Mouse (Mus musculus): ENCODE results near the gene Vgf. TPM values are rescaled to one million over a fixed set of nuclear protein-coding genes. Genes with fewer than 3 reads are reported as not detected.
A peak's percentile ranks its signal among the peaks of the same experiment; 100 is the strongest.

Gene Vgf
- polyA plus RNA-seq, 1 experiment = 0.28 TPM

DNA sequence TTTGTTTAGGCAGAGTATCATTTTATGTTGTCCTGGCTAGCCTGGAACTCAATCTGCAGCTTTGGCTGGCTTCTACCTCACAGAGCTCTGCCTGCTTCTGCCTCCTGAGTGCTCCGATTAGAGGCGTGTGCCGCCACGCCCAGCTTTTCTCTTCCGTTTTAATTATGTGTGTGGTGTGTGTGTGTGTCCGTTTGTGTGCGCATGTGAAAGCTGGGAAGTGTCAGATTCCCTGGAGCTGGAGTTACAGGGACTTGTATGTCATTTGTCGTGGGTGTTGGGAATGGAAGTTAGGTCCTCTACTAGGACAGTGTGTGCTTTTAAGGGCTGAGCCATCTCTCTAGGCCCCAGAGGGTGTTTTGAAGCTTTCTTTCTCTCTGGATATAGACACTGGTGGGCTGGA is 46.9 kb downstream of the Vgf start:
- peaks cover 33% of the 10 kb centered on the region for H3K79me3 ChIP-seq (ENCODE audit: low read depth)
- TF ChIP-seq CTCF (IDR thresholded peaks at IDR 0.05; ENCODE audit: control insufficient read depth, insufficient read depth, insufficient read length) = no peak
- no peak for TF ChIP-seq MYOG (IDR thresholded peaks at IDR 0.05; ENCODE audit: control insufficient read depth, extremely low read depth, insufficient read length)
- TF ChIP-seq CEBPB (IDR thresholded peaks at IDR 0.05; ENCODE audit: low read depth) = no peak
- TF ChIP-seq MYOD1 (IDR thresholded peaks at IDR 0.05; ENCODE audit: control insufficient read depth, insufficient read length, low read depth) = no peak
- no peak for TF ChIP-seq MAX (IDR thresholded peaks at IDR 0.05)
- no peak for TF ChIP-seq FOSL1 (IDR thresholded peaks at IDR 0.05; ENCODE audit: insufficient read depth, low read length, poor library complexity, severe bottlenecking)
- TF ChIP-seq USF1 (IDR thresholded peaks at IDR 0.05; ENCODE audit: low read depth) = no peak
- peaks cover 23% of the 10 kb centered on the region for H3K36me3 ChIP-seq (ENCODE audit: control insufficient read depth, insufficient read depth)
- peaks cover 39% of the 10 kb centered on the region for H3K79me2 ChIP-seq (ENCODE audit: control insufficient read depth, insufficient read depth)
- no peak overlapping the region for H3ac ChIP-seq (ENCODE audit: control insufficient read depth, insufficient read length, low read depth)
- H3K4me3 ChIP-seq (ENCODE audit: insufficient read depth, poor library complexity, severe bottlenecking) = no peak overlapping the region
- H3K27me3 ChIP-seq (ENCODE audit: control insufficient read depth, insufficient read depth, insufficient read length) = no peaks in the 10 kb centered on the region

GRCm38 (mm10) chr5:137074191-137074651 is 48.0 kb downstream of the Vgf start:
- TF ChIP-seq MAX (IDR thresholded peaks at IDR 0.05) = no peak
- no peak for TF ChIP-seq FOSL1 (IDR thresholded peaks at IDR 0.05; ENCODE audit: insufficient read depth, low read length, poor library complexity, severe bottlenecking)
- no peak for TF ChIP-seq CEBPB (IDR thresholded peaks at IDR 0.05; ENCODE audit: low read depth)
- no peak for TF ChIP-seq MYOG (IDR thresholded peaks at IDR 0.05; ENCODE audit: control insufficient read depth, extremely low read depth, insufficient read length)
- TF ChIP-seq USF1 (IDR thresholded peaks at IDR 0.05; ENCODE audit: low read depth) = no peak
- TF ChIP-seq CTCF (IDR thresholded peaks at IDR 0.05; ENCODE audit: control insufficient read depth, insufficient read depth, insufficient read length) = no peak
- Histone ChIP-seq H3K36me3 (ENCODE audit: control insufficient read depth, insufficient read depth) (peaks cover 16% of the 10 kb centered on the region), H3K79me3 (ENCODE audit: low read depth) (peaks cover 29% of the 10 kb centered on the region), H3K27me3 (ENCODE audit: control insufficient read depth, insufficient read depth, insufficient read length) (no peaks in the 10 kb centered on the region), H3K4me3 (ENCODE audit: insufficient read depth, poor library complexity, severe bottlenecking) (no peak overlapping the region), H3ac (ENCODE audit: control insufficient read depth, insufficient read length, low read depth) (no peak overlapping the region), H3K79me2 (ENCODE audit: control insufficient read depth, insufficient read depth) (peaks cover 31% of the 10 kb centered on the region)

GRCm38 (mm10) chr5:137075726-137076125 is 49.5 kb downstream of the Vgf start:
- Histone ChIP-seq H3K27me3 (ENCODE audit: control insufficient read depth, insufficient read depth, insufficient read length) (no peaks in the 10 kb centered on the region), H3K36me3 (ENCODE audit: control insufficient read depth, insufficient read depth) (peaks cover under 1% of the 10 kb centered on the region), H3K79me3 (ENCODE audit: low read depth) (peaks cover 15% of the 10 kb centered on the region), H3K4me3 (ENCODE audit: insufficient read depth, poor library complexity, severe bottlenecking) (no peak overlapping the region), H3ac (ENCODE audit: control insufficient read depth, insufficient read length, low read depth) (peak overlapping the region; percentile 28), H3K79me2 (ENCODE audit: control insufficient read depth, insufficient read depth) (peaks cover 16% of the 10 kb centered on the region)
- TF ChIP-seq MYOG (IDR thresholded peaks at IDR 0.05; ENCODE audit: control insufficient read depth, extremely low read depth, insufficient read length) (no peak), MAX (IDR thresholded peaks at IDR 0.05) (no peak), FOSL1 (IDR thresholded peaks at IDR 0.05; ENCODE audit: insufficient read depth, low read length, poor library complexity, severe bottlenecking) (no peak)

GRCm38 (mm10) chr5:137076191-137076930 is 50.2 kb downstream of the Vgf start:
- H3K79me2 ChIP-seq (ENCODE audit: control insufficient read depth, insufficient read depth) = peaks cover 9% of the 10 kb centered on the region
- H3K36me3 ChIP-seq (ENCODE audit: control insufficient read depth, insufficient read depth) = no peaks in the 10 kb centered on the region
- TF ChIP-seq CEBPB (IDR thresholded peaks at IDR 0.05; ENCODE audit: low read depth) = no peak
- no peak for TF ChIP-seq FOSL1 (IDR thresholded peaks at IDR 0.05; ENCODE audit: insufficient read depth, low read length, poor library complexity, severe bottlenecking)
- no peak for TF ChIP-seq MAX (IDR thresholded peaks at IDR 0.05)
- no peak for TF ChIP-seq USF1 (IDR thresholded peaks at IDR 0.05; ENCODE audit: low read depth)
- no peak for TF ChIP-seq MYOG (IDR thresholded peaks at IDR 0.05; ENCODE audit: control insufficient read depth, extremely low read depth, insufficient read length)
- TF ChIP-seq CTCF (IDR thresholded peaks at IDR 0.05; ENCODE audit: control insufficient read depth, insufficient read depth, insufficient read length) = no peak
- peaks cover 8% of the 10 kb centered on the region for H3K79me3 ChIP-seq (ENCODE audit: low read depth)
- H3K4me3 ChIP-seq (ENCODE audit: insufficient read depth, poor library complexity, severe bottlenecking) = no peak overlapping the region
- no peak overlapping the region for H3ac ChIP-seq (ENCODE audit: control insufficient read depth, insufficient read length, low read depth)
- no peaks in the 10 kb centered on the region for H3K27me3 ChIP-seq (ENCODE audit: control insufficient read depth, insufficient read depth, insufficient read length)

- no peak overlapping the region for H3ac ChIP-seq (ENCODE audit: control insufficient read depth, insufficient read length, low read depth)
- no peaks in the 10 kb centered on the region for H3K27me3 ChIP-seq (ENCODE audit: control insufficient read depth, insufficient read depth, insufficient read length)
These were observed 51.0 kb downstream of the Vgf start for GRCm38 (mm10) chr5:137077187-137077586.

DNA sequence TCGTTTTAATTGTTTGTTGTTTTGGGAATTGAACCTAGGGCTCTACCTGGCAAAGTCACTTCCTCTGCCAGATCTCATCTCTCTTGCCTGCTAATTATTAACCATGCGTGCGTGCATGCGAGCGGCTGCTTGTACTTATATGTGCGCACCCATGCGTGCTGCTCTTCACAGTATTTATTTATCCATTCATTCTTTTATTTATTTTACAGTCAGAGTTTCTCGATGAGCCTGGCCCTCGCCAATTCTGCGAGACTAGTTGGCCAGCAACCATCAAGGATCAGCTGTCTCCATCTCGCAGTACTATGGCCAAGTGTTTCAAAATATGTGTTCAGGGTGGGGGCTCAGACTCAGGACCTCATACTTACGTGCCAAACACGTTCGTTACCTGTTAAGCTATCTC is 51.8 kb downstream of the Vgf start:
- TF ChIP-seq FOSL1 (IDR thresholded peaks at IDR 0.05; ENCODE audit: insufficient read depth, low read length, poor library complexity, severe bottlenecking) = no peak
- TF ChIP-seq MYOD1 (IDR thresholded peaks at IDR 0.05; ENCODE audit: control insufficient read depth, insufficient read length, low read depth) = no peak
- TF ChIP-seq USF1 (IDR thresholded peaks at IDR 0.05; ENCODE audit: low read depth) = no peak
- Histone ChIP-seq H3K79me2 (ENCODE audit: control insufficient read depth, insufficient read depth) (no peaks in the 10 kb centered on the region), H3K4me3 (ENCODE audit: insufficient read depth, poor library complexity, severe bottlenecking) (no peak overlapping the region), H3K27me3 (ENCODE audit: control insufficient read depth, insufficient read depth, insufficient read length) (no peaks in the 10 kb centered on the region), H3K79me3 (ENCODE audit: low read depth) (peaks cover 2% of the 10 kb centered on the region), H3K36me3 (ENCODE audit: control insufficient read depth, insufficient read depth) (no peaks in the 10 kb centered on the region), H3ac (ENCODE audit: control insufficient read depth, insufficient read length, low read depth) (no peak overlapping the region)

More at GRCm38 (mm10) chr5:137077187-137077586, 51.0 kb downstream of the Vgf start:
- TF ChIP-seq MYOD1 (IDR thresholded peaks at IDR 0.05; ENCODE audit: control insufficient read depth, insufficient read length, low read depth) (no peak), MYOG (IDR thresholded peaks at IDR 0.05; ENCODE audit: control insufficient read depth, extremely low read depth, insufficient read length) (no peak), CEBPB (IDR thresholded peaks at IDR 0.05; ENCODE audit: low read depth) (peak; percentile 69), MAX (IDR thresholded peaks at IDR 0.05) (no peak), FOSL1 (IDR thresholded peaks at IDR 0.05; ENCODE audit: insufficient read depth, low read length, poor library complexity, severe bottlenecking) (no peak), USF1 (IDR thresholded peaks at IDR 0.05; ENCODE audit: low read depth) (no peak)
- H3K36me3 ChIP-seq (ENCODE audit: control insufficient read depth, insufficient read depth) = no peaks in the 10 kb centered on the region
- no peak overlapping the region for H3K4me3 ChIP-seq (ENCODE audit: insufficient read depth, poor library complexity, severe bottlenecking)
- H3K79me2 ChIP-seq (ENCODE audit: control insufficient read depth, insufficient read depth) = peaks cover 1% of the 10 kb centered on the region
- H3K79me3 ChIP-seq (ENCODE audit: low read depth) = peaks cover 2% of the 10 kb centered on the region

All from C2C12 (cell line).